Mouse (Mus musculus): ENCODE data around the gene Ank3.

DNA sequence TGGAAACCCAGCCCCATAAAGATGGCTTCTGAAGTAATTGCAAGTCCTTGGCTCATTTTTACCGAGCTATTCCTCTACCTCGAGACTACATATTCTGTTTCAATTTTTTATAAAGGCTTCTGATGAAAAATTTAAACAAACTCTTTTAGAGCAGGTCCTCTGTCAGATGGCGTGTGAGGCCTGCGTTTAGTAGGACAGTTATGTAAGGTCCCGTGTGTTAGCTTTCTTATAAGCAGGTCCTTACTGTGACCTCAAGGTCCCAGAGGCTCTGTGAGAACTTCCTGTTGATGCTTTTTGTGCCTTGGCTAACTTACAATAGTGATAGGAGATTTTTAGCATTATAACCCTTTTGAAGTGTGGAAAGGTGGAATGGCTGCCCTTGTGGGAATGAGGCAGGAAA lies 332.8 kb downstream of the Ank3 start:
- no peak for TF ChIP-seq CTCF (IDR thresholded peaks at IDR 0.05; ENCODE audit: extremely low read depth, insufficient read length, insufficient replicate concordance, low read depth, low read length)
- TF ChIP-seq POLR2A (IDR thresholded peaks at IDR 0.05; ENCODE audit: low read depth, low read length): no peak
